Mouse (Mus musculus): Measurements from ENCODE around the gene Ankrd34a.

DNA sequence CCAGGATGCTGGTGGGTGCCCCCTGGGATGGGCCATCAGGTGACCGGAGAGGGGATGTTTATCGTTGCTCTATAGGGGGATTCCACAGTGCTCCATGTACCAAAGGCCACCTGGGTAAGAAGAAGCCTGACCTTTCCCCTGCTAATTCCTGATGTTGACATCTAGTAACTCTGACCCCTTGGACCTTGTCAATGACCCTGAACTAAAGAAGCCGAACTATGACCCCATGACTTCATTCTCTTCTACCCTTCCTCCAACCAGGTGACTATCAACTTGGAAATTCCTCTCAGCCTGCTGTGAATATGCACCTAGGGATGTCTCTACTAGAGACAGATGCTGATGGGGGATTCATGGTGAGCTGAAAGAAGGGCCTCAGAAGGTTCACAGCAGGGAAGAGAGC is 50.9 kb downstream of the Ankrd34a start:
- no peak for TF ChIP-seq CTCF (IDR thresholded peaks at IDR 0.05; ENCODE audit: low read depth)
- no peak for TF ChIP-seq EP300 (IDR thresholded peaks at IDR 0.05; ENCODE audit: low read depth)

All from heart, postnatal 0 days (tissue).